9 mouse cellular contexts compared by ENCODE assay signal in the genomic region with DNA sequence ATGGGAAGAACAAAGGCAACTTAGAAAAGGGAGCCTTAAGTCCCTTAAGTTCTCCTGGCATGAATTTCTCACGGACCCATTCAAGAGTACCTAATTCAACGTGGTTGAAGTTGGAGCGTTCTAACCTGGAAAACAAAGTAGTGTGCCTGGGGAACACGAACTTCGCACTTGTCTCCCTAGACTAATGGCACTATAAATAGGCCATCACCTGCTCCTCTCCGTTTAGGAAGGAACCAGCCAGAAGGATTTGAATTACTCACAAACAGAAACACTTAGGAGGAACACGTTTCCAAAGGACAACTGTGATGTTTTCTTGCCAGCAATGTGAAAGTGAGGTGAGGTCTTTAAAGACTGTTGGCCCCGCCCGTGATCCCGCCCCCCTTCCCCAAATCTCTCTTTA. TPM values are rescaled to one million over a fixed set of nuclear protein-coding genes. Genes with fewer than 3 reads are reported as not detected.
DNase-seq lines count a peak whose midpoint lies in the region; ATAC-seq and TF ChIP-seq lines count a peak whose summit lies in the region.
"Had no signal": no experiment of that assay in that cellular context is flagged by ENCODE, and none has a peak within 500 bp of the region (broad histone marks: within the 10 kb centered on the region; RNA-seq: fewer than 3 reads in every experiment).

No protein-coding gene starts in this region.

- peaks cover 18% of the 10 kb centered on the region for H3K4me1 ChIP-seq in heart, embryonic 13.5 days
- H3K4me1 ChIP-seq in cortical plate, adult 2 months (ENCODE audit: control insufficient read depth, insufficient read depth, low read length) = peaks cover 10% of the 10 kb centered on the region
- peaks cover 20% of the 10 kb centered on the region for H3K4me1 ChIP-seq in hindbrain, embryonic 12.5 days
- H3K4me1 ChIP-seq in midbrain, embryonic 13.5 days (replicated peaks) = peaks cover 21% of the 10 kb centered on the region

- peaks cover 62% of the 10 kb centered on the region for H3K27me3 ChIP-seq in heart, embryonic 13.5 days (replicated peaks)
- H3K27me3 ChIP-seq in hindbrain, embryonic 12.5 days = peaks cover 20% of the 10 kb centered on the region
- peaks cover 40% of the 10 kb centered on the region for H3K27me3 ChIP-seq in midbrain, embryonic 13.5 days

- ATAC-seq in heart, embryonic 13.5 days (ENCODE audit: extremely low read depth, insufficient number of reproducible peaks, low FRiP score, low TSS enrichment) = no peak
- no peak for ATAC-seq in hindbrain, embryonic 12.5 days (ENCODE audit: low FRiP score)
- ATAC-seq in midbrain, embryonic 13.5 days = no peak

- H3K4me2 ChIP-seq in heart, embryonic 13.5 days = peak overlapping the region; percentile 93
- peak overlapping the region; percentile 94 for H3K4me2 ChIP-seq in hindbrain, embryonic 12.5 days (replicated peaks)
- peak overlapping the region; percentile 93 for H3K4me2 ChIP-seq in midbrain, embryonic 13.5 days (replicated peaks)

- TF ChIP-seq POLR2A in cortical plate, adult 2 months (IDR thresholded peaks at IDR 0.05; ENCODE audit: extremely low read depth, insufficient read depth, low read length) = no peak

- H3K27ac ChIP-seq in heart, embryonic 13.5 days (replicated peaks) = no peak overlapping the region
- no peak overlapping the region for H3K27ac ChIP-seq in cortical plate, adult 2 months (ENCODE audit: insufficient read depth, low read length)
- no peak overlapping the region for H3K27ac ChIP-seq in hindbrain, embryonic 12.5 days
- H3K27ac ChIP-seq in midbrain, embryonic 13.5 days = no peak overlapping the region

- no peaks in the 10 kb centered on the region for H3K9me3 ChIP-seq in heart, embryonic 13.5 days
- H3K9me3 ChIP-seq in hindbrain, embryonic 12.5 days (replicated peaks) = no peaks in the 10 kb centered on the region
- H3K9me3 ChIP-seq in midbrain, embryonic 13.5 days = no peaks in the 10 kb centered on the region

- 11% methylated on average over 10 of the region's 10 CpGs for WGBS in heart, embryonic 13.5 days
- WGBS in hindbrain, embryonic 12.5 days = 31% methylated on average over 10 of the region's 10 CpGs
- WGBS in midbrain, embryonic 13.5 days = 37% methylated on average over 10 of the region's 10 CpGs

- H3K9ac ChIP-seq in heart, embryonic 13.5 days = no peak overlapping the region
- no peak overlapping the region for H3K9ac ChIP-seq in hindbrain, embryonic 12.5 days
- no peak overlapping the region for H3K9ac ChIP-seq in midbrain, embryonic 13.5 days (replicated peaks)

- TF ChIP-seq CTCF in cortical plate, adult 2 months (IDR thresholded peaks at IDR 0.05; ENCODE audit: extremely low read depth, insufficient read depth, low read length) = no peak

- no peaks in the 10 kb centered on the region for H3K36me3 ChIP-seq in heart, embryonic 13.5 days
- no peaks in the 10 kb centered on the region for H3K36me3 ChIP-seq in hindbrain, embryonic 12.5 days
- H3K36me3 ChIP-seq in midbrain, embryonic 13.5 days = no peaks in the 10 kb centered on the region

- DNase-seq in heart, postnatal 10 days = no peak
- no peak for DNase-seq in testis, postnatal 14 days (ENCODE audit: low spot score)
- DNase-seq in adrenal gland, adult (ENCODE audit: inconsistent age in 2 of 2, low spot score in 1 of 2) = no peak
- no peak for DNase-seq in adipocyte (ENCODE audit: low spot score)
- DNase-seq: cerebellum, adult 9-10 months had no signal

- peak overlapping the region; percentile 68; the same call in 1 of the 2 replicates for H3K4me3 ChIP-seq in heart, embryonic 13.5 days
- H3K4me3 ChIP-seq in cortical plate, adult 2 months (ENCODE audit: insufficient read depth, low read length) = peak overlapping the region; percentile 70
- H3K4me3 ChIP-seq in hindbrain, embryonic 12.5 days = peak overlapping the region; percentile 70; the same call in 1 of the 2 replicates
- H3K4me3 ChIP-seq in midbrain, embryonic 13.5 days (replicated peaks) = peak overlapping the region; percentile 13; the same call in 1 of the 2 replicates

- intact Hi-C loops in heart, postnatal 10 days (cut with DNase I) = no loop called here

RNA-seq across cellular contexts. Expression of a gene that starts 2.0 kb away (rescaled TPM):
- polyA plus RNA-seq in heart, embryonic 13.5 days (2015; fragmentation: Nextera tagmentation; extraction: Ambion mirVana) = 0.63 and 0.66 TPM in 2 replicates
- total RNA-seq in heart, postnatal 10 days (2021) = 1 to 10 TPM in 1 of 2 experiments, under 1 TPM in 1; 0.92 to 1.4 TPM
- 98.3 and 98.5 TPM in 2 replicates for polyA plus RNA-seq in cortical plate, adult 2 months (2012; rRNA removed)
- 6.5 and 7.0 TPM in 2 replicates for polyA plus RNA-seq in hindbrain, embryonic 12.5 days (2016; fragmentation: Nextera tagmentation; extraction: Ambion mirVana)
- polyA plus RNA-seq in midbrain, embryonic 13.5 days (2015; fragmentation: Nextera tagmentation; extraction: Ambion mirVana) = 2.1 and 2.2 TPM in 2 replicates

Comparison
In these comparisons a context has a peak if more than half of its experiments do, and no peak if none do; other contexts are left out.
1. H3K4me3 ChIP-seq: peak in every context shown above with its lines; median percentile 70 in cortical plate, adult 2 months; 70 in hindbrain, embryonic 12.5 days; 68 in heart, embryonic 13.5 days; 13 in midbrain, embryonic 13.5 days.
2. RNA of a gene that starts 2.0 kb away (polyA plus RNA-seq): 98.3 to 98.5 TPM in cortical plate, adult 2 months; 6.5 to 7.0 TPM in hindbrain, embryonic 12.5 days, 2.1 to 2.2 TPM in midbrain, embryonic 13.5 days and 0.63 to 0.66 TPM in heart, embryonic 13.5 days; every median in the first group is over 10 times any median in the second.
3. Peak in every context shown above with its lines, with median percentiles within 50 percentile points of each other: H3K4me2 ChIP-seq.